Mouse (Mus musculus) lung, postnatal 4 days (tissue): ENCODE measurements around the gene Szrd1.

Experiments
- DNase-seq, 2 experiments: peaks; one replicate each; pipeline ENCODE4 v3.0.0; 2021

Gene Szrd1

GRCm38 (mm10) chr4:141114521-141114981 is 25.0 kb downstream of the Szrd1 start:
- DNase-seq, result peak; percentile 30 to 66

- peak; percentile 40 to 77 for DNase-seq
Observed at GRCm38 (mm10) chr4:141113831-141114230, 25.7 kb downstream of the Szrd1 start.

GRCm38 (mm10) chr4:141108196-141108732 is 31.3 kb downstream of the Szrd1 start:
- no peak for DNase-seq

DNA sequence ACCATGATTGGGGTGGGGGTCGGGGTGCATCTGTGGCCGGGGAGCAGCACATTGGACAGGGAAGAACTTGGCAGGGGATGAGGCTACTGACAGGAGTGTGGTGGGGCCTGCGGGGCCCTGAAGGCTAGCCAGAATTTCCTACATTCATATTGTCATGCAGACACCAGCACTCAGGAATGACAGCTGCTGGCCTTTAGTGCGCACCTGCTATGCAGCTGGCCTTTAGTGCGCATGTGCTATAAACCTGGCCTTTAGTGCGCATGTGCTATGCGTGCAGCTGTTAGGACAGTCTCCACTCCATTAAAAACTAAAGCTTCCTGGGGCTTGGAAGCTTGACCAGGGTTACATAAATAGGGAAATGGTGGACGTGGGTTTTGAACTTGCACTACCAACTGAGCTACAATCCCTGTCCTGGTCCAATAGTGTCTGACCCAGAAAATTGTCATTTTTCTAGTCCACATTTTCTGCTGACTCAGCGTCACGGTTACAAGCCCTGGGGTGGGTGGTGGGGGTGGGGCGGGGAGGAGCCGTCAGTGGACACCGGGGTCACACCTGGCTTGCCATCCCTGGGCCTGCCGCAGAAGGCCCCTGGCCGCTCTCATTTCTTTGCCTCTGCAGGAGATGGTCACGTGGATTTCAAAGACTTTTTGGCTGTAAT is 32.9 kb downstream of the Szrd1 start:
- no peak for DNase-seq

DNA sequence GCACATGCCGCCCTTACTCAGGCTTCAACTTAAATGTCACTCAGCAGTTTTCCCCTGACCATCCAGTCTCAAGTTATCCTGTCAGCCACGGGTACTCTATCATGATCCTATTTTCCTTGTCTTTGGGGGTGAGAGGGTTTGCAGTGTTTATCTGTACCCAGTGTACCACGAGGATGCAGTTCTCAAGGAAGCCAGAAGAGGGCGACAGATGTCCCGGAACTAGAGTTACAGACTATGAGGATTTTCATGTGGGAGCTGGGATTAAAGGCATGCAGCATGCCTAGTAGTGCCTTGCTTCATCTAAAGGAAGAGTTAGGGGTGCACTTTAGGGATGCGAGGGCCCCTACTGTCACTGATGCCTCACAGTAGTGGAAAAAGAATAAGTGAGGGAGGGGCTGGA is 37.7 kb downstream of the Szrd1 start:
- peak in 1 of 2 experiments; percentile 57 for DNase-seq

- DNase-seq, result no peak
Observed at GRCm38 (mm10) chr4:141101291-141101690, 38.3 kb downstream of the Szrd1 start.

DNA sequence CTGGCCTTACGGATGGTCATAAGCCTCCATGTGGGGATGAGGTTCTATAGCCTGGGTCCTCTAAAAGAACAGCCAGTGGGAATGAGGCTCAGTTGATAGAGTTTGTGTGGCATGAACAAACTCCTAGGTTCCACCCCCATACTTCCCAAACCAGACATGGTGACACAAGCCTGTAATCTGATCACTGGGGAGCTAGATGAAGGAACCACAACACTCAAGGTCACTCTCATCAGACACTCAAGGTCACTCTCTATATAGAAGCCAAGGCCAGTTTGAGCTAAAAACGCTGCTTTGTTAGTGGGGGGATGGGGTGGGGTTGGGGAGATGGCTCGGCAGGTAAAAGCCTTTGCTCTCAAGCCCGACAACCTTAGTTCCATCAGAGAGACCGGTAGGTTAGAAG is 39.6 kb downstream of the Szrd1 start:
- no peak for DNase-seq

DNA sequence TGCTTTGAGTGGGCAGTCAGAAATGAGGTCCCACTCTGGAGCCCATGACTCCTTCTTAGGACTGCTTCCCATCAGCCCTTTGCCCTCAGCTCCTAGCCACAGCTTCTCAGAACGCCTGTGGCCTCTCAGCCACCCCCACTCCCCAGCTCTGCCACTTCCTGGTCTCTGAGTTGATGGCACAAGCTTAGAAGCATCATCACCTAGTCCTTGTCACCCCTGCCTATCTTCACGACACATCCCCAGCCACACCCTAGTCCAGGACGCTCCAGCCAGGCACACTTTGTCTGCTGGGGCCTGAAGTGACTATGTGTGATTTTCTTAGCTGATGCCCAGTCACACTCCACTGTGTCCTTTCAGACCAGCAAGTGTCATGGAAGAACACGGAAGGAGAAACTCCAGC is 40.6 kb downstream of the Szrd1 start:
- no peak for DNase-seq

- DNase-seq, result no peak
Observed at GRCm38 (mm10) chr4:141096710-141097109, 42.9 kb downstream of the Szrd1 start.

DNA sequence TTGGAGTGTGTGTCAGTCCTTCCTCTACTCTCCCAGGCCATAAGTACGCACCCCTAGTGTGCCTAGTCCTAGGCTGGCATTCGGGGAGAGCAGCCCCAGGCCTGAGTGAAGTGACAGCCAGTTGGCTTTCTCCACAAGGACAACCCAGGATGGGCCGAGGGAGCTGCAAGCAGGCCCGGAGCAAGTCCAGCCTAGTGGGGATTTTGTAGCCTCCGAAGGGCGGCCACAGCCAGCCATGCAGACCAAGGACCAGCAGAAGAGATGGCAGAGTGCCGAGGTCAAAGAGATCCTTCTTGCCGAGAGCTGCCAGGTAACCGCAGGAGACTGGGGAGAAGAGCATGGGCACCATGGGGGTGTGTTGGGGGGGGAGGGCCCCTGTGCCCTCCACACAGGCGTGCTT is 44.6 kb downstream of the Szrd1 start:
- DNase-seq, result no peak

- DNase-seq, result no peak
Observed at GRCm38 (mm10) chr4:141088714-141089113, 50.9 kb downstream of the Szrd1 start.

GRCm38 (mm10) chr4:141088033-141088432 is 51.5 kb downstream of the Szrd1 start, which contains the start of gene Spata21:
Spata21 (plus strand) TSS chr4:141088333.
- DNase-seq, result no peak

DNA sequence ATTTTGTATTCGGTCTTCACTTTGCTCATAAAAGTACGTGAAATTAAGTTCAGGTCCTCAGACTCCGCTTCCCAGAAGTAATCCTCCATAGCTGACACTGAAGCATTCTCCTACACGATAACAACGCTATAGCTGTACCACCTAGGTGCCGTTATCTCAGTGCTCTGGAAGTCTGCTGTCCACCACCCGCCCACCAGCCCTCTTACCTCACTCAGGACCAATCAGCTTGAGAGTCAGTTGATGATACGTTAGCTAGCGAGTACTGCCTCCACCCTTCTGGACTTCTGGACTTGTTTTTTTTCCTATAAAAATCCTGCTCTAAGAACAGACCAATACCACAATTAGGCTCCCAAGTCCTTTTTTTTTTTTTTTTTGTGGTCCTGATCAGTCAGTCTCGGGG is 52.7 kb downstream of the Szrd1 start:
- no peak for DNase-seq

DNA sequence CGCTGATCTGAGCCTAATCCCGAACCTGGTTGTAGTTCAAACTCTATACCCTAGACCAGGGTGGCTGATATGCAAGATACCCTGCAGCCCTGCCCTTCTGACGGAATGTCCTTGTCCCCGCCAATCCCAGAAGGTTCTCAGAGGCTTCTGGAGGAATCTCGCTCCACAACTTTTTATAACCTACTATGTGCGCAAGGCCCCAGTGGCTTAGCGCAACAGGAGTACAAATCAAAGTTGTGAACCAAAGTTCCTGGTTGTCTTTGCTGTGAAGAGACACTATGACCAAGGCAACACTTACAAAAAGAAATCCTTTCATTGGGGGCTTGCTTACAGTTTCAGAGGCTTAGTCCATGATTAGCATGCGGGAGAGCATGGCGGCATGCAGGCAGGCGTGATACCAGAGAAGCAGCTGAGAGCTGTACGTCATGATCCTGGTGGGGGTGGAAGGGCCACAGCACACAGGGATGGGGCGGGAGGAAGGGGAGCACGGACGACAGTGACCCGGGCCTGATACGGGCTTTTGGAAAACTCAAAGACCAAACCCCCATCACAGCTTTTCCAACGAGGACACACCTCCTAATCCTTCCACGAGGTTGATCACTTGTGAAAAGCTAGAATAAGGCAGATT is 61.0 kb downstream of the Szrd1 start:
- DNase-seq, result no peak

DNA sequence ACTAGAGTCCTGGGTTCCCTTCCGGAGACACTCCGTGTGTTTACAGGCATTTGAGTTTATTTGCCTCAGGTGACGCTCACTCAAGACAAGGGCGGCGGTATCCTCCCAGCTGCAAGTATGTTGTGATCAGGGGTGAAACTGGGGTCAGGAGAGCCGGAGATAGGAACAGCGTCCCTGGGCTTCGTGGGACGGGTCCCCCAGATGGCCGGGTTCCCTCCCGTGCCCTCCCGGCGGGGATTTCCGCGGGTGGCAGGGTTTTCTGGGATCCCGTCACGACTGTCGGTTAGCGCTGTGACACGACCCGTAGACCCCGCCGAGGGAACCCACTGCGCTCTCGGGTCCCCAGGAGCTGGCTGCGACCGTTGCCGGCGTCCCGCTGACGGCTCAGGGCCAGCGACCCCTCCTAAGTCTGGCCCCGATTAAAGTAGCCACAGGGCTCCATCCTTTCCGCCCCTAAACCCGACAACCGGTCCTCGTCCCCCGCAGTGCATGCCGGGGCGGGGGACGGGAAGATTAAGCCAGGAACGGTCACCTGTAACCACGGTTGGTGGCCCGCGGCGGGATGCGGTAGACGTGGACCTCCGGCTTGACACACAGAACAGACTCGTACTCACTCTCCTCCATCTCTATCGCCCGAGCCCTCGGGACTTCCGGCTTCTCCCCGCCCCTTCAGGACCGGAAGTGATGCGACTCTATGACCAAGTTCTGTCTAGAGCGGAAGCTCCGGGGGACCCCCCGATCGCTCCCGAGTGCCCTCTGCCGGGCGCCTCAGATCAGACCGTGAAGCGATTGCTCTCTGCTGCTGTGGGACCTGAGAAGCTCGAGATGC is 61.7 kb downstream of the Szrd1 start, which contains the start of gene Necap2:
Gene Necap2 (minus strand): TSS at position 677 of the 829 bp plus-strand sequence.
- DNase-seq, result peak; percentile 95 to 96

- DNase-seq, result peak; percentile 45 to 56
Observed at GRCm38 (mm10) chr4:141076761-141077506, 62.6 kb downstream of the Szrd1 start.

- no peak for DNase-seq
Observed at GRCm38 (mm10) chr4:141074109-141074508, 65.5 kb downstream of the Szrd1 start.

GRCm38 (mm10) chr4:141073661-141074060 is 65.9 kb downstream of the Szrd1 start:
- DNase-seq, result peak; percentile 58 to 61

- no peak for DNase-seq
Observed at GRCm38 (mm10) chr4:141072502-141072901, 67.1 kb downstream of the Szrd1 start.

DNA sequence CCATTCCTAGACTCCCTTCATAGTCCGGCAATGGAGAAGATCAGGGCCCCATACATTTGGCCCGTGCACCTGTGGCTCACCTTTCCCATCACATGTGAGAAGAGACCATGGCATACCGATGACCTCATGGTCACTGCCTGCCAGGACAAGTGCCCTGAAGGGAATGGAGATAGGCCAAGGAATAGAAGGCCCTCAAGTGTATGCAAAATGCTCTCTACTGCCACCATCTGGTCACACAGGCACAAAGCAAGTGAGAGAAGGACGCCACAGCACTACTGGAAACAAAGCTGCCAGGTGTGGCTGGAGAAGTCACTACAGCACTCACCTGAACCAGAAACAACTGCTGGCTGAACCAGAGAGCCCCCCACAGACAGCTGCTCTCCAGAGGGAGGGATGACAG is 69.8 kb downstream of the Szrd1 start:
- DNase-seq, result peak; percentile 67 to 74

DNA sequence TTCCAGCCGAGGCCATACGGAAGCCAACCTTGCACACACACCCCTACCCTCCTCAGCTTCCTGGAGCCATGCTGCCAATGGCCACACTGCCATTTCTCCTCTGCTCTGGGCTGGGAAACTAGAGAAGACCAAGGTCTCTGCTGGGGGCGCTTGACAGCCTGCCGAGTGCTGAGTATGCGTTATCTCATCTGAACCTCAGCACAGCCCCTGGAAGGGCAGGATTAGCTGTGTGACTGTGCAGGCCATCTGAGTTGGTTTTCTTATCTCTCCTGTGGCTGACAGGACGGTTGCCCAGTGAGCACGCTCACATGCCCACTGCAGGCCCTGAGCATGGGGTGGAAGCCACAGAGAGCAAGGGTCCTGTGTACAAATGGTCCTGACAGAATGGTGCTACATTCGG is 70.9 kb downstream of the Szrd1 start:
- DNase-seq, result no peak

DNA sequence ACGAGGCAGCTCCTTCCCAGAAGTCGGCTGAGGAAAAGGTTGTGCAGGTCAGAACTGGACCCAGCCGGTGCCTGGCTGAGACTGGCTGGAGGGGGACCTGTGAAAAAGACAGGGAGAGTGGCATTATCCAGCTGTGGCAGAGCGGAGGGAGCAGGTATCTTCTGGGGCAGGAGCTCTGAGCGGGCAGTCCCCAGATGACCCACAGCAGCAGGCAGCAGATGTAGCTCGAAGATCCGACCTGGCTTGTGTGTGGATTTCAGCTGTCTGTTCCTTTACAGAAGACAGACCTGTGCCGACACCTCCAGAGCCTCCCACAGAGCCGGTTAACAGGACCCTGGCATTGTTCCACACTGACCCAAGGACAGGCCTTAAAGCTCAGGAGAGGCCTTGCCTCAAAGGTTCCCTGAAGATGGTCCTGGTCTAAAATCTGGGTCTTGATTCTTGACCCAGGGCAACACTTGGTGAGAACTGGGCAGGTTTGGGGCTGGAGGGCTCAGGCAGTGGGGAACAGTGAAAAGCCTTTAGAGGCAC is 72.0 kb downstream of the Szrd1 start:
- DNase-seq, result no peak
